Mouse (Mus musculus) embryonic fibroblast, embryonic 13.5 days (primary cell): ENCODE data around the gene L1td1.

Source experiments
- CTCF ChIP-seq: IDR thresholded peaks from 2 replicates; pipeline ENCODE4 v1.5.1; 2011; ENCODE audit warnings: mild to moderate bottlenecking, control low read depth, low read length, moderate library complexity, borderline replicate concordance; ENCODE audit not compliant: insufficient read depth
- POLR2A ChIP-seq: IDR thresholded peaks from 2 replicates; pipeline ENCODE4 v1.6.1; 2011; ENCODE audit warnings: low read depth, mild to moderate bottlenecking, control low read depth, low read length, moderate library complexity

DNA sequence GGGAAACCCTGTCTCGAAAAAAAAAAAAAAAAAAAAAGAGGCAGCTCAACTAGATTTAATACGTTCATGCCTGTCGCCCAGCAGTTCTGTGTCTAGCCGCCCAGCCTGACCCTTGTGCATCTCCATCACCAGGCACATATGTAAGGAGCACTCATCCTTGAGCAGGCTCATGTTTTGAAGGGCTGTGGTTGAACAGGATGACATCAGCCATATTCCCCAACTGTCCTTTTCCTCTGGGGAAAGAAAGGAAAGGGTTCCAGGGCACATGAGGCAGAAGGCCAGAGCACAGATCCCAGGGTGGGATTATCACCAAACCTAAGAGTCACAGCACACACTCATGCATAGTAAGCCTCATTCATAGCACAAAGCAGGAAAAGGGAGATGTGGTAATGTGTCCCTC is 28.6 kb upstream of the L1td1 start:
- TF ChIP-seq CTCF (no peak), POLR2A (no peak)
